Mouse (Mus musculus): ENCODE data around the gene Esr2. TPM values are rescaled to one million over a fixed set of nuclear protein-coding genes. Genes with fewer than 3 reads are reported as not detected.

The Esr2 gene
- polyA plus RNA-seq, 1 experiment from 2014 or later: 0.02 TPM

DNA sequence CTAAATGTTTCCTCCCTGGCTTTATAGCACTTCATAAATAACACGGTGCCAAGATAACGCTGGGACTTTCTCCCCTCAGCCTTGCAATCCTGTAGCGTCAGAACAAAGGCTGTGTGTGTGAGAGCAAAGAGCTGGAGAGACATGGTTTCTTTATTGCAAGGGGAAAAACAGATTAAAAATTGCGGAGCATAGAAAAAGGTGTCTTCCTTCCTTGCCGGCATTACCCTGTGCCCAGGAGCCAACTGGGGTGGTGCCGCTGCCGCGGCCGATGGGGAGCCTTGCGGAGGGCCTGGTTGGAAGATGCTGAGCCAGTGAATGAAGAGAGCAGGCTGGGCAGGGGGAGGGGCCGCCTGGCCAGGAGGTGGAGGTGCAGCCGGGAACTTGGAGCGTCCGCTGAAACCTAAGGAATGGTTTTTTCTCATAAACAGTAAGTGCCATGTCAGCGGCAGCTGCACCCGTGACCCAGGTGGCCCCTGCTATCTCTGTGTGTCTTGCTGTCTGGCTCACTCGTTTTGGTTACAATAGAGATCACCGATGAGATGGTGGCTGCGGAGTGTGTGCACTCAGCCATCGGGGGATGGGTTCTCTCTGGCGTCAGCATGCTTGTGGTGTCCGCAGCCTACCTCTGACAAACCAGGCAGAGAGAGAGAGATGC is 95.4 kb downstream of the Esr2 start:
- H3K9me3 ChIP-seq (replicated peaks): no peaks in the 10 kb centered on the region
- peaks cover 19% of the 10 kb centered on the region for H3K27me3 ChIP-seq
- H3K4me1 ChIP-seq (replicated peaks): no peaks in the 10 kb centered on the region
- WGBS (ENCODE audit: insufficient replicate concordance): 18% methylated on average over 22 of the region's 22 CpGs
- no peak overlapping the region for H3K27ac ChIP-seq (replicated peaks)
- H3K4me3 ChIP-seq (replicated peaks): no peak overlapping the region
- H3K36me3 ChIP-seq (replicated peaks): no peaks in the 10 kb centered on the region
- H3K4me2 ChIP-seq: peak overlapping the region; percentile 15; the same call in 1 of the 2 replicates
- ATAC-seq (ENCODE audit: insufficient read depth): no peak
- H3K9ac ChIP-seq: no peak overlapping the region

DNA sequence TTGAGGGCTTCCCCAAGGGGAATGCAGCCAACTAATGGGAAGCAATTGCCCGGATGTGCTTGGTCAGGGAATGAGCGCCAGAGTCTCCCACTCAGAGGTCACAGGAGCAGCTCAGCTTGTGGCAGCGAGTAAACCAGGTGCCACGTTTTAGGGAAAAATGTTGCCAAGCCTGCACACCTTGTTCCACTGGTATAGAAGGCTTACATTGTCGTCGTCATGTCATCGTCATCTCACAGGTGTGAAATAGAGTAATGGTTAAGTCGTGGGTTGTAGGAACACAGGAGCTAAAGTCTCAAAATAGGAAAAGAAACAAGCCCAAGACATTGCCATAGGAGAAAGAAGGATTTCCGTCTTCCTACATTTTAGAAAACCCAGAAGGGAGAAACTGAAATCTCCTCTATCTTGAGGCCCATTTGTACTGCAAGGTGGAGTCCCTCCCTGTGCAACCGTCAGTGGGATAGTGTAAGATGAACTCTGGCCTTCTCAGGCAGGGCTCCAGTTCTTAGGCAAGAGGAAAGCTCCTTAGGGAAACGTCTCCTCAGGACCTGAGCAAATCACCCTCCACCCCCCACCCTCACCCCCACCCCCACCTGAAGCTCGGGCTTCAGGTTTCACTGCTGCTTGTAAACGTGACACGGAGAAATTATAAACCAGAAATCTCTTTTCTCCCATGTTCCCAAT is 96.0 kb downstream of the Esr2 start:
- no peaks in the 10 kb centered on the region for H3K36me3 ChIP-seq (replicated peaks)
- H3K4me2 ChIP-seq: no peak overlapping the region
- no peak overlapping the region for H3K4me3 ChIP-seq (replicated peaks)
- 39% methylated on average over 14 of the region's 14 CpGs for WGBS (ENCODE audit: insufficient replicate concordance)
- H3K9ac ChIP-seq: no peak overlapping the region
- H3K4me1 ChIP-seq (replicated peaks): no peaks in the 10 kb centered on the region
- no peaks in the 10 kb centered on the region for H3K9me3 ChIP-seq (replicated peaks)
- no peak for ATAC-seq (ENCODE audit: insufficient read depth)
- peaks cover 19% of the 10 kb centered on the region for H3K27me3 ChIP-seq
- H3K27ac ChIP-seq (replicated peaks): no peak overlapping the region

DNA sequence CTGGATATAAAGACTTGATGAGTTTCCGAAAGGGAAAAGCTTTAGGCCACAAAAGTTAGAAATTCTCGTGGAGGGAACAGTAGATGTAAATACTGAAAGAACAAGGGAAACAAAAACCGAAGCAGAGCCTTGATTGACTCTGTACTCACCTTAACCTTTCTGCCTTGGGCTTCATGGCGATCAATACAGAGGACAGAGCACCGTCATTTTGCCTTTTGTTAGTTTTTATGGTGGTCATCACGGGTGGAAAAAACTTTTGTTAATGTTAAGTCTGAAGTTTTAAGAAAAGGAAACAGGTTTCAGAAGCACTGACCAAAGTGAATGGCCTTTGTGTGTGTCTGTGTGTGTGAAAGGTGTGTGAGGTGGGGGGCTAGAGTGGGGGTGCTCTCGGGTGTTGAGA is 103.1 kb downstream of the Esr2 start:
- H3K4me2 ChIP-seq: no peak overlapping the region
- ATAC-seq (ENCODE audit: insufficient read depth): no peak
- no peak overlapping the region for H3K27ac ChIP-seq (replicated peaks)
- no peaks in the 10 kb centered on the region for H3K9me3 ChIP-seq (replicated peaks)
- H3K9ac ChIP-seq: no peak overlapping the region
- H3K4me1 ChIP-seq (replicated peaks): no peaks in the 10 kb centered on the region
- H3K36me3 ChIP-seq (replicated peaks): no peaks in the 10 kb centered on the region
- 52% methylated on average over 7 of the region's 7 CpGs for WGBS (ENCODE audit: insufficient replicate concordance)
- no peak overlapping the region for H3K4me3 ChIP-seq (replicated peaks)
- H3K27me3 ChIP-seq: no peaks in the 10 kb centered on the region

DNA sequence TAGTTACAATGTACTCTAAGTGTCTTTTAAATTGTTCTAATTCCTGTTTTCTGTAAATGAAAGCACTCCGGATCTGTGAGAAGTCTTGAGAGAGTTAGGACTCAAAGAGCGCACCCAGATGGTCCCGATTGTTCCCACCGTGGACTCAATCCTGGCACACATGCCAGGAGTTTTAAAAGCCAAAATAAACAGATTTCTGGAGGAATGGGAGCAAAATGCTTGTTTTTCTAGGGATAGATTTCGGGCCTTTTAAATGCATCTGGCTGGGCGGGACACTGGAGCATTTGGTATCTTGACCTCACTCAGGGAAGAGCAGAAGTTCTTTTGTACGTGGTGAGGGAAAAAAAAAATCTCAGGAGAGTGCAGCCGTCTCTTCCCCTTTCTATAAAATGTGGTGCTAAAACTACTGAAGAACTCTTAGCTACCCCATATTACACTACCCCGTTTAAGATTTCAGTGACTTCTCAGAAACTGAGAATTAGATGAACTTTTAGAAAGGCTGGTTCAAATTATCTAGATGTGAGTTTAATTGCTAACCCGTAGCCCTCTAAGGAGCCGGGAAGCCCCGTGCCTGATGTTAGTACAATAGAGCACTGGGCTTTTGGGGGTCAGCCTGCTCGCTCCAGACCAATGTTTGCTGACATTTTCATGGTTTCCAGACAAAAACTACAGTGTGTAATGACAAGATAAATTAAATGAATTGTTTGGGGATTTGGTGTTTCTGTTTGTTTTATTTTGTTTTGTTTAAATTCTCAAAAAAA is 103.8 kb downstream of the Esr2 start:
- no peak for ATAC-seq (ENCODE audit: insufficient read depth)
- 32% methylated on average over 13 of the region's 13 CpGs for WGBS (ENCODE audit: insufficient replicate concordance)
- Histone ChIP-seq H3K36me3 (replicated peaks) (no peaks in the 10 kb centered on the region), H3K4me1 (replicated peaks) (no peaks in the 10 kb centered on the region), H3K27ac (replicated peaks) (no peak overlapping the region), H3K4me3 (replicated peaks) (no peak overlapping the region), H3K27me3 (no peaks in the 10 kb centered on the region), H3K4me2 (no peak overlapping the region), H3K9ac (no peak overlapping the region), H3K9me3 (replicated peaks) (no peaks in the 10 kb centered on the region)

DNA sequence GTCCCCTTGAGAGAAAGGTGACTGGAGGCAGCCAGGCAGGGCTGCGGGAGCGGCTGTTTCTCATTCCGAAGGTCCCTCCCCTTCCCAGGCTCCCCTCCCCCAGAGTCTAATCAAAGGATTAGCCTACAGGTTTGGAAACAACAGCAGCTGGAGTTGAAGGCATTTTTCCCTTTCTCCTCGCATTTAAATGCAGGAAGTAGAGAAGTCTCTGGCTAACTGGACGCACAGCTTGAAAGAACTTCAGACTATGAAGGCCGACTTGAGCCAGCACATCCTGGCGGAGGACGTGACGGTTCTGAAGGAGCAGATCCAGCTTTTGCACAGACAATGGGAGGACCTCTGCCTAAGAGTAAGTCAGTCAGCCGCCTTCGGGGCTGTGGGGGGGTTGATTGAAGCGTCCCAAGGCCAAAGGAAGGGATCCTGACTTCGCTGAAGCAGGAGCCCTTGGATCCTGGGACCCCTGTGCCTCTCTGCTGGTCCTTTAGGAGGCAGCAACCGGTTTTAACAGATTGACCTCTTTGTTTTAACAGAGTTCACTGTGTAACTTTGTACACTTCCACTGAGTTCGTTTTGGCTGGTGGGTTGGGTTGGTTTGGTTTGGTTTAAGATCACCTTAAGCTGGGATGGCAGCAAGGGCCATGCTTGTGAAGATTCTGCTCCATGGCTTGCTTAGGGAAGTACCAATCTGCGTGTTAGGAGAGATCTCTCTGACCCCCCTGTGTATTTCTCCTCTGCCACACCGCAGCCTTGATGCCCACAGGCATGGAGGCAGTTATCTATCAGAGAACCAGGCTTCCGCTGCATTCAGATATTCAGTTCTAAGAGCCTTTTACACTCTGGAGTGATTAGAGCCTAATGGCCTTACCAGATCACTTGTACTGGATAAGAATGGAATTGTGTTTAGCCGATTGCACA is 104.9 kb downstream of the Esr2 start:
- Histone ChIP-seq H3K4me1 (replicated peaks) (no peaks in the 10 kb centered on the region), H3K36me3 (replicated peaks) (no peaks in the 10 kb centered on the region), H3K4me3 (replicated peaks) (no peak overlapping the region), H3K9ac (no peak overlapping the region), H3K4me2 (no peak overlapping the region), H3K9me3 (replicated peaks) (no peaks in the 10 kb centered on the region), H3K27ac (replicated peaks) (no peak overlapping the region), H3K27me3 (no peaks in the 10 kb centered on the region)
- 41% methylated on average over 19 of the region's 19 CpGs for WGBS (ENCODE audit: insufficient replicate concordance)
- ATAC-seq (ENCODE audit: insufficient read depth): no peak

Other genes starting within 250 kb of the Esr2 start
- 0.12 TPM in 1 of 2 replicates, not detected in the other for gene Tex21, start 69.5 kb upstream of the Esr2 start, polyA plus RNA-seq (2015; fragmentation: Nextera tagmentation; extraction: Ambion mirVana)
- 94.7 and 101 TPM in 2 replicates for gene Mthfd1, start 78.0 kb upstream of the Esr2 start, polyA plus RNA-seq (2015; fragmentation: Nextera tagmentation; extraction: Ambion mirVana)
- gene Akap5, start 147.6 kb upstream of the Esr2 start, polyA plus RNA-seq (2015; fragmentation: Nextera tagmentation; extraction: Ambion mirVana): 0.17 and 0.25 TPM in 2 replicates
- 5.1 and 6.1 TPM in 2 replicates for gene Zbtb25, start 192.3 kb upstream of the Esr2 start, polyA plus RNA-seq (2015; fragmentation: Nextera tagmentation; extraction: Ambion mirVana)
- 3.3 and 3.4 TPM in 2 replicates for gene Zbtb1, start 193.0 kb upstream of the Esr2 start, polyA plus RNA-seq (2015; fragmentation: Nextera tagmentation; extraction: Ambion mirVana)
- gene Hspa2, start 226.9 kb upstream of the Esr2 start, polyA plus RNA-seq (2015; fragmentation: Nextera tagmentation; extraction: Ambion mirVana): 1.4 and 1.6 TPM in 2 replicates
- 0.05 and 0.10 TPM in 2 replicates for gene Ppp1r36, start 240.3 kb upstream of the Esr2 start, polyA plus RNA-seq (2015; fragmentation: Nextera tagmentation; extraction: Ambion mirVana)